In the genomic region with DNA sequence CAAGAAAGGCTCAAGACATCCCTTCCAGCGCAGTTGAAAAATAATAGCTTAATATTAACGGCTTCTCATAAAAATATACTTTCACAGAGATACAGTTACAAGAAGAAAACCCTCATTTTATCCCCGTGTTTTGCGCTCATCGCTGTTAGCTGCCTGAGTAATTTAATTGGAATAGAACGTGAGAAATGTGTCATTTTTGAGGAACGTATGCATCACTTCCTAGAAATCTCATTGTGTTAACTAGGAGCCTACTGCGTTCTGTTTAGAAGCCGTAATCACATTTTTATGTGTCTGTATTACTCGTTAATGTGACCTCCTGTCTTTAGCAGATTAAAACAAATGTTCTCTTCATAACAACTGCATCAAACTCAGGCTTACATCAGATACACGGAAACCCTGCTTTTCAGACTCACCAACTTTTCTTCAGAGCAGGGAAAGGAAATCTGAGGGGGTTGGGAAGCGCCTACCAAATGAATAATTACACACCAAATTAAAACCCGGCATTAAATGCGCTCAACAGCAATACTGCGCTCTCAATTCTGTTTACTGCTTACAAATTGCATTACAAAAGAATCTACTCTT, we compare ENCODE assay signal across 9 mouse cellular contexts. TPM values are rescaled to one million over a fixed set of nuclear protein-coding genes. Genes with fewer than 3 reads are reported as not detected.
DNase-seq lines count a peak whose midpoint lies in the region; ATAC-seq and TF ChIP-seq lines count a peak whose summit lies in the region.
"Had no signal": no experiment of that assay in that cellular context is flagged by ENCODE, and none has a peak within 500 bp of the region (broad histone marks: within the 10 kb centered on the region; RNA-seq: fewer than 3 reads in every experiment).

No protein-coding gene starts in this region.

- H3K36me3 ChIP-seq in heart, postnatal 0 days (replicated peaks; ENCODE audit: control insufficient read depth, insufficient read depth, low read length), result no peaks in the 10 kb centered on the region
- H3K36me3 ChIP-seq in embryonic facial prominence, embryonic 12.5 days, result no peaks in the 10 kb centered on the region
- H3K36me3 ChIP-seq in hindbrain, embryonic 12.5 days, result no peaks in the 10 kb centered on the region
- H3K36me3 ChIP-seq in midbrain, embryonic 13.5 days, result no peaks in the 10 kb centered on the region

- H3K4me1 ChIP-seq in heart, postnatal 0 days (ENCODE audit: control insufficient read depth, insufficient read depth), result 0 out of 2 replicates have a peak, but pooled peaks cover 5% of the 10 kb centered on the region
- H3K4me1 ChIP-seq in embryonic facial prominence, embryonic 12.5 days, result peaks cover 11% of the 10 kb centered on the region; the same call in 1 of the 2 replicates
- peaks cover 19% of the 10 kb centered on the region for H3K4me1 ChIP-seq in hindbrain, embryonic 12.5 days
- peaks cover 20% of the 10 kb centered on the region for H3K4me1 ChIP-seq in midbrain, embryonic 13.5 days (replicated peaks)

- no peak for TF ChIP-seq EP300 in heart, postnatal 0 days (IDR thresholded peaks at IDR 0.05; ENCODE audit: low read depth)

- H3K9me3 ChIP-seq in heart, postnatal 0 days (replicated peaks; ENCODE audit: control insufficient read depth, low read length), result no peaks in the 10 kb centered on the region
- H3K9me3 ChIP-seq in embryonic facial prominence, embryonic 12.5 days, result no peaks in the 10 kb centered on the region
- H3K9me3 ChIP-seq in hindbrain, embryonic 12.5 days (replicated peaks), result no peaks in the 10 kb centered on the region
- H3K9me3 ChIP-seq in midbrain, embryonic 13.5 days, result no peaks in the 10 kb centered on the region; the same call in 1 of the 2 replicates

- WGBS in heart, postnatal 0 days, result 10% methylated on average over 15 of the region's 15 CpGs
- WGBS in embryonic facial prominence, embryonic 12.5 days, result 2% methylated on average over 15 of the region's 15 CpGs
- WGBS in hindbrain, embryonic 12.5 days, result 2% methylated on average over 15 of the region's 15 CpGs
- WGBS in midbrain, embryonic 13.5 days, result 1% methylated on average over 15 of the region's 15 CpGs

- H3K9ac ChIP-seq in heart, postnatal 0 days (replicated peaks; ENCODE audit: low read depth, low read length), result no peak overlapping the region
- no peak overlapping the region for H3K9ac ChIP-seq in embryonic facial prominence, embryonic 12.5 days
- H3K9ac ChIP-seq in hindbrain, embryonic 12.5 days, result peak overlapping the region; percentile 36; the same call in 1 of the 2 replicates
- H3K9ac ChIP-seq in midbrain, embryonic 13.5 days (replicated peaks), result peak overlapping the region; percentile 62

- no peak for TF ChIP-seq CTCF in heart, postnatal 0 days (IDR thresholded peaks at IDR 0.05; ENCODE audit: low read depth)

- peaks cover 79% of the 10 kb centered on the region for H3K27me3 ChIP-seq in heart, postnatal 0 days (ENCODE audit: control insufficient read depth, insufficient read depth, low read length)
- peaks cover 75% of the 10 kb centered on the region for H3K27me3 ChIP-seq in embryonic facial prominence, embryonic 12.5 days
- H3K27me3 ChIP-seq in hindbrain, embryonic 12.5 days, result peaks cover 64% of the 10 kb centered on the region
- peaks cover 82% of the 10 kb centered on the region for H3K27me3 ChIP-seq in midbrain, embryonic 13.5 days

- peak overlapping the region; percentile 41 for H3K4me2 ChIP-seq in heart, postnatal 0 days (ENCODE audit: low read depth, low read length)
- H3K4me2 ChIP-seq in embryonic facial prominence, embryonic 12.5 days (replicated peaks), result peak overlapping the region; percentile 61
- peak overlapping the region; percentile 82 for H3K4me2 ChIP-seq in hindbrain, embryonic 12.5 days (replicated peaks)
- peak overlapping the region; percentile 65 for H3K4me2 ChIP-seq in midbrain, embryonic 13.5 days (replicated peaks)

- intact Hi-C loops in heart, postnatal 10 days (cut with DNase I), result loop anchor here (2.0 to 5.0 kb wide), 5 partner anchors 85 to 405 kb away; no protein-coding TSS in a partner anchor

- no peak for DNase-seq in heart, postnatal 0 days (ENCODE audit: low spot score)
- DNase-seq in heart, postnatal 10 days, result no peak
- no peak for DNase-seq in embryo, embryonic 10 days (ENCODE audit: low spot score)
- no peak for DNase-seq in urinary bladder, adult 2 months (ENCODE audit: low spot score)
- no peak for DNase-seq in thymus, postnatal 36 days

- no peak overlapping the region for H3K27ac ChIP-seq in heart, postnatal 0 days (ENCODE audit: low read depth)
- no peak overlapping the region for H3K27ac ChIP-seq in embryonic facial prominence, embryonic 12.5 days
- H3K27ac ChIP-seq in hindbrain, embryonic 12.5 days, result peak overlapping the region; percentile 90
- no peak overlapping the region for H3K27ac ChIP-seq in midbrain, embryonic 13.5 days

- ATAC-seq in heart, postnatal 0 days (ENCODE audit: insufficient read depth, low read depth), result no peak
- ATAC-seq in embryonic facial prominence, embryonic 12.5 days (ENCODE audit: insufficient number of reproducible peaks, insufficient read depth, low FRiP score, low TSS enrichment), result no peak
- no peak for ATAC-seq in hindbrain, embryonic 12.5 days (ENCODE audit: low FRiP score)
- ATAC-seq in midbrain, embryonic 13.5 days, result no peak

- H3K4me3 ChIP-seq in heart, postnatal 0 days (ENCODE audit: low read depth, low read length), result peak overlapping the region; percentile 25
- no peak overlapping the region for H3K4me3 ChIP-seq in embryonic facial prominence, embryonic 12.5 days
- H3K4me3 ChIP-seq in hindbrain, embryonic 12.5 days, result peak overlapping the region; percentile 34
- peak overlapping the region; percentile 37 for H3K4me3 ChIP-seq in midbrain, embryonic 13.5 days (replicated peaks)

RNA-seq across cellular contexts. Expression of gene Gbx2, which starts 11.5 kb away (rescaled TPM):
- not detected in 2 replicates for total RNA-seq in heart, postnatal 0 days (2014; rRNA removed; ENCODE audit: low replicate concordance)
- not detected in 2 replicates for polyA plus RNA-seq in heart, postnatal 0 days (2015; fragmentation: Nextera tagmentation; extraction: Ambion mirVana)
- not detected for total RNA-seq in heart, postnatal 10 days (2021)
- polyA plus RNA-seq in embryonic facial prominence, embryonic 12.5 days (2016; fragmentation: Nextera tagmentation; extraction: Ambion mirVana), result 2.2 and 3.1 TPM in 2 replicates
- polyA plus RNA-seq in hindbrain, embryonic 12.5 days (2016; fragmentation: Nextera tagmentation; extraction: Ambion mirVana), result 46.1 and 63.6 TPM in 2 replicates
- 33.3 and 72.3 TPM in 2 replicates for polyA plus RNA-seq in midbrain, embryonic 13.5 days (2015; fragmentation: Nextera tagmentation; extraction: Ambion mirVana)
- polyA plus RNA-seq in urinary bladder, adult 2 months (2012; rRNA removed), result not detected in 2 replicates
- total RNA-seq: adrenal gland, postnatal 10 days had no signal

Comparison
In these comparisons a context has a peak if more than half of its experiments do, and no peak if none do; other contexts are left out.
1. H3K9ac ChIP-seq: peak in hindbrain, embryonic 12.5 days (single experiment) and midbrain, embryonic 13.5 days (single experiment); none in heart, postnatal 0 days (single experiment) and embryonic facial prominence, embryonic 12.5 days (single experiment).
2. Peak in every context shown above with its lines, with median percentiles within 50 percentile points of each other: H3K4me2 ChIP-seq.